Mouse (Mus musculus) liver (tissue): Measurements from ENCODE around the gene Foxo1.

ENCODE experiments used
- DNase-seq: peaks from one replicate; pipeline ENCODE4 v3.0.0-alpha.2; 2020; ENCODE audit warnings: mixed read lengths

The Foxo1 gene

DNA sequence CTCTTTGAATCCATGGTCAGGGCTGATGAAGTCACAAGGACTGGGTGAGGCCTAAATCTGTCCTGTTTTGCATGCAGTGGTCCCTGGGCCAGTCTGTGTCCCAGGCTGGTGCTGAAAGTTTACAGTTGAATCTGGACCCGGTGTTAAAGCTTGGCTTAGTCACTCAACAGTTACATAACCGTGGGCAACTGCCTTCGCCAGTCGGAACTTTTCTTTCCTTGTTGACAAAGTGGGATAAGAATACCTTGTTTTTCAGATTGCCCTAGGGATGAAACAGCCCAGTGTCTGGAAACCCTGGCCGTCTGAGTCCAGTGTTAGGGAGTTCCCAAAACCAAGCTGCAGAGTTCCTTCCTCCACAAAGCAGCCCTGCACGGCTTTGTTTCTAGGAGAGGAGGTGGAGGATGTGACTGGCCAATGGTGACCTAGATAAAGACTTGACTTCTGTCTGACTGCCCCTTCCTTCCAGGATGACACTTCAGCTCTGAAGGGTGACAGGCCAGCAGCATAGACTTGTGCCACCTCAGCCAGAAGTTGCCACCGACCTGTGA lies 101.8 kb downstream of the Foxo1 start:
- DNase-seq = no peak

DNA sequence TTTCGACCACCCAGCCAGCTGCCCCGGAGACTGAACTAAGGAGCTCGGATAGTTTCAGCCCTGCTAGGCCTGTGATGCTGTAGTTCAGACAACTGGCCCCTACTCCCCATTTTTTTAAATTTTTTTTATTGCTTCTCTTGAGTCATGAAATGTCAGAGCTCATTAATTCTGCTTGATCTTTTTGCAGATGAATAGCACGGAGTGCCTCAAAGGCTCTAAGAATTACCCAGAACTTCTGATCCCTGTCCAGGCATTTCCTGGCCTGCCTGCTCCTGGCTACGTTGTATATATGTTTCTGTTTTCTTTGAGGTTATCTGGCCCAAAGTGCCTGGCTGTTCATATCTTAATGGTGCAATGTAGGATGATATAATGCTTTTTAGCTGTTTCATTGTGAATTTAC lies 108.8 kb downstream of the Foxo1 start:
- DNase-seq = no peak

DNA sequence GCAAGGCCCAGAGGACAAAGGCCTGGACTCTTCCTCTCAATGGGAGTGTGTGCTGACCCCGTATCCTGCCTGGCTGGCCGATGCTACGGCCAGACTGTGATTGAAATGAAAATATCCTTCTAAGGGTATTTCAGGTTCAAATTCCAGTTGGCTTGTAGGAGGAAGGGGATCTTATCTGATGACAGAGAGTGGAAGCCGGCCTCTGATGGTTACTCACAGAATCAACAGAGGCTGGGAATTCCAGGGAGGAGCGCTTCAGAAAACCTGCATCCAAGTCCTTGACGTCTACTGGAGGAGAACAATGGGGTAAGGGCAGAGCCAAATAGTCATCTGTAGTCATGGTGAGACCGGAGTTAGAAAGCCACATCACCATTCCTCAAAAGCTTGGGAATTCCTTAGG lies 115.2 kb downstream of the Foxo1 start:
- no peak for DNase-seq

DNA sequence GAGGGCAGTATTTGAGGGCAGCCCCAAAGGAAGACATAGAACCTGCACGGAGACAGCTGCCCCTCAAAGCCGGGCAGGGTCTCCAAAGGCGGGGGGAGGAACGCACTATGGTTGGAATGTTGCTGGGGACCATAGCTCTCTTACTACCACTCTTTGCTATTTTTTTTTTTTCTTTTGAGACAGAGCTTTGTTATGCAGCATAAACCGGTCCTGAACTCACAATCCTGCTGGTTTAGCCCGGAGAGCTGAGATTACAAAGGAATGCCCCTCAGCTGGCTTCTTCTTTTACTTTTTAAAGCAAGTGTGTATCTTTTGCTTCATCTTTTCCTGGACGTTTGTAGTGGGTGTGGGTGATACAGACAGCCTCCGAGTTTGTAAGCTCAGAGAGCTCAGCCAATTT lies 118.2 kb downstream of the Foxo1 start:
- DNase-seq = no peak

DNA sequence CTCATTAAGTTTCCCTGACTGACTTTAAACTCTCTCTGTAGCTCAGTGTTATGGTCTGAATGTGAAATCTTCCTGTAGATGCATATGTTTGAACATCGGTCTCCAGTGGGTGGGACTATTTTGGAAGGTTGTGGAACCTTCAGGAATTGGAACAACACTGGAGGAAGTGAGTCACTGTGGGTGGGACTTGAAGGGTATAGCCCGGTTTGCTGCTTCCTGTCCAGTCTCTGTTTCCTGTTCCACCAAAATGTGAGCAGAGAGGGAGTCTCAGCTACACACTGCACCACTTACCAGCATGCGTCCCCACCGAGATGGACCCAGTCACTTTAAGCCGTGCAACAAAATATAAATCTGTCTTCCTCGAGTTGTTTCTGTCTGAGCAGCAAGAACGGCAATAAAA lies 122.2 kb downstream of the Foxo1 start:
- no peak for DNase-seq

DNA sequence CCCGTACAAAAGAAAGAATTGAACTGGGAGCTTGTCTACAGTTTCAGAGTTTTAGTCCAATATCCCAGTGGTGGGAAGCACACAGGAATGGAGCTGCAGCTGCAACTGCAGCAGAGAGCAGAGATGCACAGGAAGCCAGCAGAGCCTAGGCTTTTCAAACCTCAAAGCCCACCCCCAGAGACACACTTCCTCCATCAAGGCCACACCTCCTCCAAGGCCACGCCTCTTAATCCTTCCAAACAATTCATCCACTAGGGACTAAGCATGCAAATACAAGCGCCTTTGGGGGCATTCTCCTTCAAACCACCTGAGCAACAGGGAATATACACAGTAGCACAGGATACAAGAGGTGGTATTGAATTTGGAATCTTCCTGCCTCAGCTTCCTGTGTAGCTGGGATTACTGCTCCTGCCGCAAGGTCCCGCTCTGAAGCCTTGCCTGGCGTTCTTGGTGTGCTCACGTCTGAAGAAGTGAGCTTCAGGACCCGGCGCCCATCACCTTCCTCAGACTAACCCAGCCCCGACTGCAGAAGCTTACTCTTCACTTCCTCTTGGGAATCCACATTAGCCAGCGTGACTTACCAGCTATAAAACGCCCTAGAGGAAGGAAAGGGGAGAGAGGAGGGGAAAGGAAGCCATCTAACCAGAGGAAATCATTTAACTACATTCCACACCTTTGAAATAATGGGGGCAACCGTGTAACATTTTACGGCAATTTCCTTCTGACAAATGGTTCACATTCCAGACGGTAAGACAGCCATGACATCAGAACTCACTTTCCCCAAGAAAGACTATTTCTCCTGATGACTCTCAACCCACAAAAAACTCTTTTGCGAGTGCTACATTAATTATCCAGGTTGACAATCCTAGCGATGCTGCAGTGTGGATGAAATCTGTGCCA lies 122.9 kb downstream of the Foxo1 start:
- no peak for DNase-seq

DNA sequence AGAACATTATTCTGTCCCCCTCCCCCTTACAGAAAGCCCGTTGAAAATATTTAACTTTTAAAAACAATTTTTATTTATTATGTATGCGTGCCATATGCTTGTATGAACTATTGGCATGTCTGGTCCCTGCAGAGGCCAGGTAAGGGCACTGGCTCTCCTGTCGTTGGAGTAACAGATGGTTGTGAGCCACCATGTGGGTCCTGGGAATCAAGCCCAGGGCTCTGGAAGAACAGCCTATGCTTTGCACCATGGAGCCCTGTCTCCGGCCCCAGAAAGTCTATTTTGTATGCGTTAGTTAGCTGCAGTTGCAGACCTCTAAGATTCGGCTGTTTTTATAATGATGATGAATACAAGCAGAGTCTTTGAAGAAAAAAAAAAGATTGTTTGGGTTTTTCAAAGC lies 123.8 kb downstream of the Foxo1 start:
- no peak for DNase-seq

DNA sequence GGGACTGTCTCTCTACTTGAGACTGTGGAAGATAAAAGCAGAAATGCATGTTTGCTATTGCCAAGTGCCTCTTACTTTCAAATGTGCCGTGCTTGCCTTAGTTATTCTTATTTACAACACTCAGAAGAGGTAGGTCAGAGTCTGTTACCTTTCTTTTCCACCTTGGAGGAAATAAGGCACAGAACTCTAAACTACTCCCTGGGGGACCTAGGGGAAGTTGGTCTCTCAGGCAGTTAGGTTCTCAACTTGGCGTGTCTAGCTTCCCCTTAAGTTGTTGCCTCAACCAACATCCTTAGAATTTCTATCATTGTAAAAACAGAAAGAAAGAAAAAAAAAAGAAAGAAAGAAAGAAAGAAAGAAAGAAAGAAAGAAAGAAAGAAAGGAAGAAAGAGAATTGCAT lies 124.4 kb downstream of the Foxo1 start:
- no peak for DNase-seq

DNA sequence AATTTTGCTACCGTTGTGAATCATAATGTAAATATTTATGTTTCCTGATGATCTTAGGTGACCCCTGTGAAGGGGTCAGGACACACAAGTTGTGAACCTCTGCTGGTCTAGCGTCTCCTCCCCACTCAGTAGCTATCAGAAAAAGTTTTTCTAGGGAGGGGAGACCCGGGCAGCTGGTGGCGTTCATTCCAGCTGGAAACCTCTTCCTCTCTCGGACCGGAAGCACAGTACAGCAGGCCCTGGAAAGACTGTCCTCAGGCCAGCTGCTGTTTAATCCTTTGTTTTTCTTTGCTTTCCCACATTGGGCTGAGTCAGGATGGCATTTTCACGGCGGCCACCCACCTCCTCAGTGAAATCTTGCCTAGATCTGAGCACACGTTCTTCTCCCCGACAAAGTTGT lies 125.0 kb downstream of the Foxo1 start:
- no peak for DNase-seq

DNA sequence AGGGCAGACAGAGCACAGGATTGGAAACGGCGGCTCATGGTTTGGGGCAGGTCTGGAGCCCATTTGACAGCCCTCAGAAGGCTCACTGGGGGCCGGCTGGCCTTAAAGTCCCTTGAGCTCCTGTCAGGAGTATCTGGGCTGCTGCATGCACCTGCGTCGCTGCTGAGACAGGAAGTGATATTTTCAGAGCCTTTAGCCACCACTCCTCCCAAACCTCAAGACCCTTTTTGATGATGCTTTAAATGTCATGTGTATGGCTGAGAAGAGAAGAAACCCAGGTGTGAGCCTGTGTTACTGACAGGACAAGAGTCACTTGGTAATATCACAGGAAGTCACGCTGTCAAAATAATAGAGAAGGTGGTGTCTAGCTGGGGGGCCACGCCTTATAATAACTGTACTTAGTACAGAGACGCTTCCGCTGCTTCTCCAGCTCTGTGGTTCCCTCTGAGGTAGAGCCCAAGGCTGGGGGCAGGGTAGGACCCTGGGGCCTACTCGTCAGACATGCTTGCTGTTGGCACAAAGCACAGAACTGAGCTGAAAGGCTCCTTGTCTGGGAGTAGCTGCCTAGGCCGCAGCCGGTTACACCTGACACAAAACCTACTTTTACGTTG lies 128.1 kb downstream of the Foxo1 start:
- no peak for DNase-seq

DNA sequence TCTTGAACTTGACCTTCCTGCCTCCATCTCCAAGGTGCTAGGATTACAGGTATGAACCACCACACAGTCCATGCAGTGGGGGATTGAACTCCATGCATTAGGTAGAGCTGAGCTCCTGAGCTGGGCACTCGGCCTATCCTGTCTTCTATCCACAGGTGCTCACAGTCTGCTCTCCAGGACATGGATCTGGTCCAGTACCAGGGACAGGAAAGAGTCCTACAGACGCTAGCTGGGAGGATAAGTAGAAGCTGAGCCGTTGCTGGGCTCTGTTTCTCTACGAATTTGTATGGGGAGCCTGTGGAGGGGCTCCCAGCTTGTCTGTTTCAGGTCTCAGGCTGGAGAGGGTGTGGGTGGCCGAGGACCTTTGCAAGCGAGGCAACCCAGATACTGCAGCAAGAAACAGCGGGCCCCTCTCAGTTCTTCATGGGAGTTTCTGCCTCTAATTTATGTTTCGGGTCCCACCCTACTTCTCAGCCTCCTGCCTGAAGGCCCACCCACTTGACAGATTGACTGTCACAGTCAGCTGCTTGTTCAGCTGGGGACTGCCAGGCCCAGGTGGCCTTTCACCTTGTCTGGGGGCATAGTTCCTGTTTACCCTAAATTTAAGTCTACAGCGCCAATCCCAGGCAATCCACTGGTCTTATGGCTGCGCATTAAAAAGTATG lies 128.9 kb downstream of the Foxo1 start:
- DNase-seq = no peak

DNA sequence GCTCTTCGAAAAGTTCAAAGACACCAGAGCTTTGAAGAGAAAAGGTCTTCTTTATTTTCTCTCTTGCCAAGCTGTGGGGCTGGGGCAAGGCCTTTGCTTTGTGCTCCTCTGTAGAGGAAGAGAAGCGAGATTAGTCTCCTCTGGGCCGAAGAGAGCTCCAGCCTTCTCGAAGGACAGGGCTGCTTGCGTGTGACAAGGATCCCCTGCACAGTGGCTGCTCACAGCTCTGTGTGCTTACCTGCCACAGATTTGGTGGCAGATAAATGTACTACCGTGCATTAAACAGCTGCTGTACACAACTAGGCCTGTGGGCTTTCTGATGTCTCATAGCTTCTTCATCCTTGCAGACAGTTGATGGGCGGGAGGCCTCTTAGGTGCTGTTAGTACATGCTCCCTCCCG lies 129.8 kb downstream of the Foxo1 start:
- no peak for DNase-seq

DNA sequence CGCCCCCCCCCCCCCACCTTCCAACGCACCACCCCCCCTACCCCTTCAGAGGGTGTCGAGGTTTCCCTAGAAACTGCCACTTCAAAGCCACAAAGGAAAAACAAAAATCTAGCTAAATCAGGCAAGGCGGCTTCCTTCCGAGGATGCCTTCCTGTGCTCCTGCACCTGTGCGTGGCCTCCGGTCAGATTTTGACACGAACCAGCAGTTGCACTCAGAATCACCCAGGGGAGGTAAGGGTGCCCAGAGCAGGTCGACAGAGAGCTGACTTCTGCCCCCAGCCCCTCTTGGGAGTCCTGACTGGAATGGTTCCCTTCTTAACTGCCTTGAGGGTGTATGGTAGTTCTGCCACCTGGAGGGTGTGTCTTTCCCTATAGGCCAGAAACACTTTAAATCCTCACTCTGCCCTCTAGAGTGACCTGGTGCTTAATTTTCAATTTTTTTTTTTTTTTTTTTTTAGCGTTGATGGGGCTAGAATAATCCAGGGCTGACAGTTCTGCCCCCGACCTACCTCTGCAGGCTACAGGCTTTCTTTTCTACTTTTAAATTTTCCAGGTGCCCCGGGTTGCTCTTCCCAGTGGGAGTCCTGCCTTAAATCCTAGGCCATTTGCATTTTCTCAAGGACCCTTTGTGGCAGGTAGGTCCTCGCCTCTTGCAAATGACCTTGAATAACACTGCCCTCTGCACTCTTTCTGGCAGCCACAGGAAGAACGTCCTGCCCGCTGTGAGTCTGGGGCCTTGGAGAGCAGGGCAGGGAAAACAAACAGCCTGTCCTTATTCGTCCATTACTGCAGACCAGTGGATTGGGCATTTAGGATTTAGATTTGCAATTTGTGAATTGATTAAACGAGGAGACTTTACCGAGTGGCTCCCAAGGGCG lies 132.4 kb downstream of the Foxo1 start:
- DNase-seq = no peak

DNA sequence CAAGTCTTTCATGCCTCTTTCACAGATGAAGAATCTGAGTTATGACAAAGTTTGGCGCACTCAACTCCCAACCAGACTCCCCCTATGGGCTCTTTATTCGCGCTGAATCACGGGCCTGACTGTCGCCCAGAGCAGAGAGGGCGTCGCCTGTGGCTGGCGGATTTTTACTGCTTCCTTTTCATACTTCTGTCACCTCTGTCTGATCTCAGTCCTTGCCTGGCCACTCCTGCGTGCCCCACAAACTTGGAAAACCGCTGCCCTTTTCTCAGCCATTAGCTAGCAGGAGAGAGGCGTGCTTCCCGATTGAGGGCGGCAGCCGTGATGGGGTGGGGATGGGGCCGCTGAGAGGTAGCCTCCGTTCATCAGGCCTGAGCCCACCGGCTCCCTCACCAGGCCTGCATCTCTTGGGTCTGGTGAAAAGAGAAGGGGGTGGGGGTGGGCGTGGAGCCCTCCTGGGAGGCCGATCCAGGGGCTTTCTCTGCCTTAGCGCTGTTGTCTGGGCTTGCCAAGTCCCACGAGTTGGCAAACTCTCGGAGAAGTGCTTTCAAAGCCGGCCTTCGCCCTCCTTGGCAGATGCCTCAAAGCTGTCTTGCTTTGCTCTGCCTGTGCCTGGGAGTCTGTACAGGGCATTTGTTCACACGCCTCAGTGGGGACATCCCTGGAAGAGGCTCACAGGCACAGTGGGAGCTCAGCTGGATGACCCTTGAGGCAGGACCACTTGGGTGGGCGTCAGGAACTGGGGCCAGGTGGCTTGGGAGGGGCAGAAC lies 133.2 kb downstream of the Foxo1 start:
- peak; percentile 11 for DNase-seq
